8 mouse cellular contexts compared by ENCODE assay signal in the genomic region with DNA sequence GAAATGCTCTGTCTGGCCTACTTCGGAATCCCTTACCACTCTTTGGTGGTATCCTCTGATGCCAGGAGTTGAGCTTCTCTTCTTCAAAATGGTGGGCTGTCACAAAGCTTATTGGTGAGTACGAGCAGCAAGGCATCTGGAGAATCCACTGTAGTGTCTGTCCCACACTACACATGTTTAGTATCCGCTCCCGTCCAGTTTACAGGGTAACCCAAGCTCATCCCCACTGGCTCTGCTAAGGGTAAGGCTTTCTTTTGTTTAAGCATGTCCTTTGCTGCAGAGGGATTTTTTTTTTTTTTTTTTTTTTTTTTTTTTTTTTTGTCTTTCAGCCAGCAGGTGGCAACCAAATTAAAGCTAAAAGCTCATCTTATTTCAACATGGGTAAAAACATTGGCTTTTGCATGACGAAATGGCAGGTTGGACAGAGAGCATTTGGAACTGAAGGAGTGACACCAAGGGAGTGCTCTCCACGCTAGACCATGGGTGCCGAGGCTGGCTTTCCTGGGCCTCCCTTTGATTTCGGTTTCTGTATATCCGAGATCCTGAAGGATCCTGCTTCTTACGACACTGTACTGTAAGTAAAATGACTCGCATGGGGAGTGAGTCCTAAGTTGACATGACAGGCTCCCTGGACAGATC. TPM values are rescaled to one million over a fixed set of nuclear protein-coding genes. Genes with fewer than 3 reads are reported as not detected.
A peak's percentile ranks its signal among the peaks of the same experiment; 100 is the strongest.
DNase-seq lines count a peak whose midpoint lies in the region; ATAC-seq and TF ChIP-seq lines count a peak whose summit lies in the region.

A gene (plus strand): TSS at position 493 of the 639 bp plus-strand sequence.

- H3K27ac ChIP-seq in heart, embryonic 11.5 days (ENCODE audit: low read depth, low read length), result no peak within 1 kb of the TSS
- peak within 1 kb of the TSS; percentile 44; the same call in 1 of the 2 replicates for H3K27ac ChIP-seq in limb, embryonic 10.5 days
- no peak within 1 kb of the TSS for H3K27ac ChIP-seq in small intestine, adult 2 months (ENCODE audit: insufficient read depth, low read depth, low read length)

- no peak within 1 kb of the TSS for H3K9ac ChIP-seq in heart, embryonic 11.5 days (ENCODE audit: low read depth, low read length)

- H3K27me3 ChIP-seq in heart, embryonic 11.5 days (ENCODE audit: control insufficient read depth, insufficient read depth, low read length), result no peaks in the 10 kb centered on the region
- H3K27me3 ChIP-seq in limb, embryonic 10.5 days (ENCODE audit: low read depth, poor library complexity, severe bottlenecking), result no peaks in the 10 kb centered on the region
- H3K27me3 ChIP-seq in small intestine, adult 2 months (ENCODE audit: control insufficient read depth, insufficient read depth, low read length), result no peaks in the 10 kb centered on the region

- 0 out of 2 replicates have a peak, but pooled peaks have one; percentile 12 for TF ChIP-seq CTCF in small intestine, adult 2 months (IDR thresholded peaks at IDR 0.05; ENCODE audit: extremely low read depth, insufficient read length, insufficient replicate concordance, low read depth, low read length)

- H3K4me3 ChIP-seq in heart, embryonic 11.5 days (ENCODE audit: low read depth, low read length), result no peak within 1 kb of the TSS
- no peak within 1 kb of the TSS for H3K4me3 ChIP-seq in limb, embryonic 10.5 days
- no peak within 1 kb of the TSS for H3K4me3 ChIP-seq in small intestine, adult 2 months (ENCODE audit: low read depth, low read length)

- no peaks in the 10 kb centered on the region for H3K36me3 ChIP-seq in heart, embryonic 11.5 days (ENCODE audit: control insufficient read depth, insufficient read depth, low read length)
- no peaks in the 10 kb centered on the region for H3K36me3 ChIP-seq in limb, embryonic 10.5 days
- no peaks in the 10 kb centered on the region for H3K36me3 ChIP-seq in small intestine, adult 2 months (ENCODE audit: control insufficient read depth, insufficient read depth, low read length)

- H3K4me2 ChIP-seq in heart, embryonic 11.5 days, result no peak within 1 kb of the TSS

- ATAC-seq in heart, embryonic 11.5 days (replicated peaks; ENCODE audit: insufficient number of reproducible peaks, low FRiP score, low TSS enrichment), result no peak

- H3K4me1 ChIP-seq in heart, embryonic 11.5 days (ENCODE audit: control insufficient read depth, insufficient read depth, low read length), result no peaks in the 10 kb centered on the region
- no peaks in the 10 kb centered on the region for H3K4me1 ChIP-seq in limb, embryonic 10.5 days
- H3K4me1 ChIP-seq in small intestine, adult 2 months (ENCODE audit: control insufficient read depth, insufficient read depth, insufficient read length, low read length), result no peaks in the 10 kb centered on the region; the same call in 1 of the 2 replicates

- no peak for TF ChIP-seq POLR2A in small intestine, adult 2 months (IDR thresholded peaks at IDR 0.05; ENCODE audit: low read depth, low read length)

- 74% methylated on average over 11 of the region's 11 CpGs for WGBS in heart, embryonic 11.5 days (ENCODE audit: insufficient replicate concordance)
- WGBS in limb, embryonic 10.5 days, result 86% methylated on average over 11 of the region's 11 CpGs
- 62% methylated on average over 11 of the region's 11 CpGs for WGBS in small intestine, adult 2 months

- H3K9me3 ChIP-seq in heart, embryonic 11.5 days (replicated peaks; ENCODE audit: control insufficient read depth, low read length), result no peaks in the 10 kb centered on the region
- no peaks in the 10 kb centered on the region for H3K9me3 ChIP-seq in limb, embryonic 10.5 days (replicated peaks)

- peak; percentile 10 for DNase-seq in kidney, adult 18-20 months
- DNase-seq in kidney, postnatal 25 days, result no peak
- no peak for DNase-seq in adrenal gland, postnatal 14 days
- DNase-seq in limb, embryonic 10.5 days (ENCODE audit: low spot score), result no peak
- no peak for DNase-seq in right cerebral cortex, postnatal 25 days
- no peak for DNase-seq in cerebellum, adult 9-11 months

RNA-seq across cellular contexts. Expression of the gene that starts here (rescaled TPM):
- 35.8 and 39.7 TPM in 2 replicates for total RNA-seq in adrenal gland, postnatal 14 days (2021)
- polyA plus RNA-seq in heart, embryonic 11.5 days (2014; fragmentation: Nextera tagmentation; extraction: Ambion mirVana), result 25.8 and 31.0 TPM in 2 replicates
- 10.8 and 14.8 TPM in 2 replicates for polyA plus RNA-seq in limb, embryonic 10.5 days (2016; fragmentation: Nextera tagmentation; extraction: Ambion mirVana)
- 0.96 and 2.6 TPM in 2 replicates for polyA plus RNA-seq in small intestine, adult 2 months (2012; rRNA removed)
